Mouse (Mus musculus) CD4-positive, CD25-positive, alpha-beta regulatory T cell, adult 2 months (primary cell): ENCODE measurements around the gene Vmn2r4.
"Not testable (repeated sequence)": the region's sequence is repeated elsewhere in the genome, so short reads cannot be mapped to it uniquely, and the experiment has no call there.

ENCODE experiments used
- DNase-seq: peaks from one replicate; pipeline ENCODE4 v3.0.0-alpha.2; 2012; ENCODE audit warnings: low read depth, low spot score

Vmn2r4 gene

GRCm38 (mm10) chr3:64415268-64415667 lies at the start of gene Vmn2r4:
Gene Vmn2r4, minus strand, starts transcription at chr3:64415368.
- not testable (repeated sequence) for DNase-seq

- DNase-seq = not testable (repeated sequence)
Observed at GRCm38 (mm10) chr3:64434261-64434660, 19.1 kb upstream of the Vmn2r4 start.

GRCm38 (mm10) chr3:64428117-64428798 lies 13.1 kb upstream of the Vmn2r4 start:
- not testable (repeated sequence) for DNase-seq

- DNase-seq = not testable (repeated sequence)
Observed at GRCm38 (mm10) chr3:64422141-64422540, 7.0 kb upstream of the Vmn2r4 start.

GRCm38 (mm10) chr3:64417477-64417876 lies 2.3 kb upstream of the Vmn2r4 start:
- not testable (repeated sequence) for DNase-seq

- DNase-seq = not testable (repeated sequence)
Observed at GRCm38 (mm10) chr3:64414253-64414652, 915 bp downstream of the Vmn2r4 start.

- DNase-seq = no peak
Observed at GRCm38 (mm10) chr3:64359286-64360035, 55.7 kb downstream of the Vmn2r4 start.
